Mouse (Mus musculus): ENCODE results near the gene Tle3. TPM values are rescaled to one million over a fixed set of nuclear protein-coding genes. Genes with fewer than 3 reads are reported as not detected.

Gene Tle3
- 26.0 and 30.8 TPM in 2 replicates for polyA plus RNA-seq (2015; fragmentation: Nextera tagmentation; extraction: Ambion mirVana)

GRCm38 (mm10) chr9:61371755-61372509 is at the start of gene Tle3:
Gene Tle3, plus strand, starts transcription at chr9:61372366.
- Histone ChIP-seq H3K36me3 (ENCODE audit: insufficient read depth, low read length) (peaks cover 8% of the 10 kb centered on the region; the same call in 1 of the 2 replicates), H3K4me3 (ENCODE audit: low read length) (peak within 1 kb of the TSS; percentile 95), H3K9me3 (ENCODE audit: low read length) (no peaks in the 10 kb centered on the region), H3K9ac (replicated peaks; ENCODE audit: low read length) (peak within 1 kb of the TSS; percentile 96), H3K27me3 (ENCODE audit: insufficient read depth, low read length) (peaks cover 3% of the 10 kb centered on the region; the same call in 1 of the 2 replicates), H3K4me2 (replicated peaks; ENCODE audit: low read depth, low read length) (peak within 1 kb of the TSS; percentile 93), H3K27ac (ENCODE audit: low read length) (peak within 1 kb of the TSS; percentile 95), H3K4me1 (ENCODE audit: insufficient read depth, low read length) (peaks cover 68% of the 10 kb centered on the region)
- peak; percentile 62 for ATAC-seq (ENCODE audit: low FRiP score, low TSS enrichment)
- under 1% methylated on average over 35 of the region's 35 CpGs for WGBS

GRCm38 (mm10) chr9:61323221-61323620 is 48.9 kb upstream of the Tle3 start:
- Histone ChIP-seq H3K4me3 (ENCODE audit: low read length) (no peak overlapping the region), H3K4me1 (ENCODE audit: insufficient read depth, low read length) (peaks cover 17% of the 10 kb centered on the region), H3K36me3 (ENCODE audit: insufficient read depth, low read length) (no peaks in the 10 kb centered on the region), H3K4me2 (replicated peaks; ENCODE audit: low read depth, low read length) (no peak overlapping the region), H3K9ac (replicated peaks; ENCODE audit: low read length) (no peak overlapping the region), H3K9me3 (ENCODE audit: low read length) (no peaks in the 10 kb centered on the region), H3K27me3 (ENCODE audit: insufficient read depth, low read length) (peaks cover 29% of the 10 kb centered on the region; the same call in 1 of the 2 replicates), H3K27ac (ENCODE audit: low read length) (no peak overlapping the region)
- no peak for ATAC-seq (ENCODE audit: low FRiP score, low TSS enrichment)
- WGBS = 76% methylated on average over 5 of the region's 5 CpGs

GRCm38 (mm10) chr9:61323879-61324278 is 48.3 kb upstream of the Tle3 start:
- no peak overlapping the region for H3K9ac ChIP-seq (replicated peaks; ENCODE audit: low read length)
- H3K27ac ChIP-seq (ENCODE audit: low read length) = no peak overlapping the region
- 74% methylated on average over 3 of the region's 3 CpGs for WGBS
- no peaks in the 10 kb centered on the region for H3K36me3 ChIP-seq (ENCODE audit: insufficient read depth, low read length)
- no peak for ATAC-seq (ENCODE audit: low FRiP score, low TSS enrichment)
- no peak overlapping the region for H3K4me2 ChIP-seq (replicated peaks; ENCODE audit: low read depth, low read length)
- peaks cover 29% of the 10 kb centered on the region; the same call in 1 of the 2 replicates for H3K27me3 ChIP-seq (ENCODE audit: insufficient read depth, low read length)
- H3K9me3 ChIP-seq (ENCODE audit: low read length) = no peaks in the 10 kb centered on the region
- peaks cover 17% of the 10 kb centered on the region for H3K4me1 ChIP-seq (ENCODE audit: insufficient read depth, low read length)
- H3K4me3 ChIP-seq (ENCODE audit: low read length) = no peak overlapping the region

- Histone ChIP-seq H3K4me3 (ENCODE audit: low read length) (no peak overlapping the region), H3K36me3 (ENCODE audit: insufficient read depth, low read length) (no peaks in the 10 kb centered on the region), H3K9me3 (ENCODE audit: low read length) (no peaks in the 10 kb centered on the region), H3K9ac (replicated peaks; ENCODE audit: low read length) (no peak overlapping the region), H3K27ac (ENCODE audit: low read length) (no peak overlapping the region), H3K4me1 (ENCODE audit: insufficient read depth, low read length) (peaks cover 17% of the 10 kb centered on the region), H3K4me2 (replicated peaks; ENCODE audit: low read depth, low read length) (no peak overlapping the region), H3K27me3 (ENCODE audit: insufficient read depth, low read length) (peaks cover 30% of the 10 kb centered on the region; the same call in 1 of the 2 replicates)
- ATAC-seq (ENCODE audit: low FRiP score, low TSS enrichment) = no peak; the same call in 1 of the 2 replicates
- 25% methylated on average over 12 of the region's 12 CpGs for WGBS
These were observed 47.8 kb upstream of the Tle3 start for GRCm38 (mm10) chr9:61324354-61324753.

- no peak overlapping the region for H3K4me3 ChIP-seq (ENCODE audit: low read length)
- no peak for ATAC-seq (ENCODE audit: low FRiP score, low TSS enrichment)
- peaks cover 36% of the 10 kb centered on the region; the same call in 1 of the 2 replicates for H3K27me3 ChIP-seq (ENCODE audit: insufficient read depth, low read length)
- 34% methylated on average over 2 of the region's 2 CpGs for WGBS
- H3K4me1 ChIP-seq (ENCODE audit: insufficient read depth, low read length) = peaks cover 17% of the 10 kb centered on the region
- H3K27ac ChIP-seq (ENCODE audit: low read length) = no peak overlapping the region
- no peaks in the 10 kb centered on the region for H3K36me3 ChIP-seq (ENCODE audit: insufficient read depth, low read length)
- H3K9ac ChIP-seq (replicated peaks; ENCODE audit: low read length) = no peak overlapping the region
- H3K4me2 ChIP-seq (replicated peaks; ENCODE audit: low read depth, low read length) = no peak overlapping the region
- no peaks in the 10 kb centered on the region for H3K9me3 ChIP-seq (ENCODE audit: low read length)
These were observed 47.2 kb upstream of the Tle3 start for GRCm38 (mm10) chr9:61325012-61325411.

- Histone ChIP-seq H3K36me3 (ENCODE audit: insufficient read depth, low read length) (no peaks in the 10 kb centered on the region), H3K4me1 (ENCODE audit: insufficient read depth, low read length) (peaks cover 17% of the 10 kb centered on the region), H3K27ac (ENCODE audit: low read length) (no peak overlapping the region), H3K9me3 (ENCODE audit: low read length) (no peaks in the 10 kb centered on the region), H3K4me3 (ENCODE audit: low read length) (no peak overlapping the region), H3K27me3 (ENCODE audit: insufficient read depth, low read length) (peaks cover 36% of the 10 kb centered on the region; the same call in 1 of the 2 replicates), H3K9ac (replicated peaks; ENCODE audit: low read length) (no peak overlapping the region), H3K4me2 (replicated peaks; ENCODE audit: low read depth, low read length) (no peak overlapping the region)
- 27% methylated on average over 7 of the region's 7 CpGs for WGBS
- no peak for ATAC-seq (ENCODE audit: low FRiP score, low TSS enrichment)
These were observed 46.2 kb upstream of the Tle3 start for GRCm38 (mm10) chr9:61325931-61326351.

GRCm38 (mm10) chr9:61326922-61327321 is 45.2 kb upstream of the Tle3 start:
- H3K4me1 ChIP-seq (ENCODE audit: insufficient read depth, low read length) = peaks cover 17% of the 10 kb centered on the region
- no peaks in the 10 kb centered on the region for H3K36me3 ChIP-seq (ENCODE audit: insufficient read depth, low read length)
- WGBS = 73% methylated on average over 8 of the region's 8 CpGs

GRCm38 (mm10) chr9:61328173-61328572 is 44.0 kb upstream of the Tle3 start:
- H3K4me3 ChIP-seq (ENCODE audit: low read length) = no peak overlapping the region
- peaks cover 35% of the 10 kb centered on the region for H3K27me3 ChIP-seq (ENCODE audit: insufficient read depth, low read length)
- 87% methylated on average over 5 of the region's 5 CpGs for WGBS
- no peak for ATAC-seq (ENCODE audit: low FRiP score, low TSS enrichment)
- H3K9me3 ChIP-seq (ENCODE audit: low read length) = no peaks in the 10 kb centered on the region
- no peak overlapping the region for H3K9ac ChIP-seq (replicated peaks; ENCODE audit: low read length)
- H3K4me2 ChIP-seq (replicated peaks; ENCODE audit: low read depth, low read length) = no peak overlapping the region
- no peaks in the 10 kb centered on the region for H3K36me3 ChIP-seq (ENCODE audit: insufficient read depth, low read length)
- H3K27ac ChIP-seq (ENCODE audit: low read length) = no peak overlapping the region
- peaks cover 17% of the 10 kb centered on the region for H3K4me1 ChIP-seq (ENCODE audit: insufficient read depth, low read length)

More at GRCm38 (mm10) chr9:61326922-61327321, 45.2 kb upstream of the Tle3 start:
- Histone ChIP-seq H3K9me3 (ENCODE audit: low read length) (no peaks in the 10 kb centered on the region), H3K27ac (ENCODE audit: low read length) (no peak overlapping the region), H3K4me3 (ENCODE audit: low read length) (no peak overlapping the region), H3K9ac (replicated peaks; ENCODE audit: low read length) (no peak overlapping the region), H3K27me3 (ENCODE audit: insufficient read depth, low read length) (peaks cover 29% of the 10 kb centered on the region; the same call in 1 of the 2 replicates), H3K4me2 (replicated peaks; ENCODE audit: low read depth, low read length) (no peak overlapping the region)
- ATAC-seq (ENCODE audit: low FRiP score, low TSS enrichment) = no peak

- Histone ChIP-seq H3K27ac (ENCODE audit: low read length) (no peak overlapping the region), H3K4me1 (ENCODE audit: insufficient read depth, low read length) (peaks cover 6% of the 10 kb centered on the region), H3K36me3 (ENCODE audit: insufficient read depth, low read length) (no peaks in the 10 kb centered on the region), H3K4me2 (replicated peaks; ENCODE audit: low read depth, low read length) (no peak overlapping the region), H3K9me3 (ENCODE audit: low read length) (no peaks in the 10 kb centered on the region), H3K4me3 (ENCODE audit: low read length) (no peak overlapping the region), H3K27me3 (ENCODE audit: insufficient read depth, low read length) (peaks cover 36% of the 10 kb centered on the region), H3K9ac (replicated peaks; ENCODE audit: low read length) (no peak overlapping the region)
- ATAC-seq (ENCODE audit: low FRiP score, low TSS enrichment) = no peak
- 85% methylated on average over 9 of the region's 9 CpGs for WGBS
These were observed 41.4 kb upstream of the Tle3 start for GRCm38 (mm10) chr9:61330747-61331146.

All from kidney, embryonic 16.5 days (tissue).